Mouse (Mus musculus): ENCODE measurements around the gene Cib4.

The Cib4 gene

GRCm38 (mm10) chr5:30518108-30518507 is 27.5 kb downstream of the Cib4 start:
- no peak for DNase-seq (ENCODE audit: low read depth)

DNA sequence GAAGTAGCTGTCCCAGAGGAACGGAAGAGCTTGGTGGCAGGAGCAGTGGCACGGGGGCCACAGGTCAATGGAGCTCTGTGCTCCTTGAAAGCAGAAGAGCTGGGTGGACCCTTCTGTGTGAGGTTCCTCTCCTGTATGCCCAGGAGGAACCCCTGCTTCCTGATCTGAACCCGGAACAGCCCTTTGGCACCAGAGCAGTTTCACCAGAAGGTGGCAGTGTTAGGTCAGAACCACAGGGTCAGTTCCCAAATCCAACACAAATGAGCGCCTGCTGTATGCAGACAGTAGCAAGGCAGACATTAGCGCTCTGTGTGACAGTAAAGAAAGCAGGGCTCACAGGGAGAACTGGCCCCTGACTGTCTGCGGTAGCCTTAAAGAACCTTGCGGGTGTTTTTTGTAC is 29.3 kb downstream of the Cib4 start:
- DNase-seq (ENCODE audit: low read depth), result peak; percentile 73

DNA sequence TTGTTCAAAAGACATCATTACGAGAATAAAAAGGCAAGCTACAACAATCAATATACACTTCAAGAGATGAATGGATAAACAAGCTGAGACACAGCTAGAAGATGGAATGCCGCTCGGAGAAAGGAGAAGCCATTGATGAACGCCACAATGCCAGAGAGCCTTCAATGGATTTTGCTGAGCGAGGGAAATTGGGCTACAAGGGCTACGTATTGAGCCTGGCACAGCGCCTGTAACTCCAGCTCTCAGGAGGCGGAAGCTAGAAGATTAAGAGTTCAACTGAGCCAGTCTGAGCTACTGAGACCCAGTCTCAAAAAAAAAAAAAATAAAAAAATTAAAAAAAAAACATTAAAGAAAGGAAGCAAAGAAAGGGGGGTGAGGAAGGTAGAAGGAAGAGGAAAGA is 32.5 kb downstream of the Cib4 start:
- DNase-seq (ENCODE audit: low read depth), result no peak

DNA sequence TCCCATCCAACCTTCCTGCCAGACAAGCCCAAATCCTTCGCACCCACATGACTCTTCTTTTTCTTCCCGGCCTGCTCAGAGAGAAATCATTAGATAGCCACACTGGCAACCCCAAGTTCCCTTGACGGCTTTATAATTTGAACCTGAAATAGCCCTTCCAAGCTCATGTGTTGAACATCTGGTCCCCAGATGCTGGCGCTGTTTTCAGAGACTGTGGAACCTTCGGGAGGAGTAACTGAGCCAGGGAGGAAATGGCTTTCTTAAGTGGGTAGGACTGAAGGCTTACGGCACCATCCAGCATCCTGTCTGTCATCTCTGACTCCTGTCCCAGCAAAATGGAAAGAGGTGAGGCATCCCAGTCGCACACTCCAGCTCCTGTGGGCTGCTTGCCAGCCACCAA is 48.3 kb downstream of the Cib4 start:
- DNase-seq (ENCODE audit: low read depth), result no peak

DNA sequence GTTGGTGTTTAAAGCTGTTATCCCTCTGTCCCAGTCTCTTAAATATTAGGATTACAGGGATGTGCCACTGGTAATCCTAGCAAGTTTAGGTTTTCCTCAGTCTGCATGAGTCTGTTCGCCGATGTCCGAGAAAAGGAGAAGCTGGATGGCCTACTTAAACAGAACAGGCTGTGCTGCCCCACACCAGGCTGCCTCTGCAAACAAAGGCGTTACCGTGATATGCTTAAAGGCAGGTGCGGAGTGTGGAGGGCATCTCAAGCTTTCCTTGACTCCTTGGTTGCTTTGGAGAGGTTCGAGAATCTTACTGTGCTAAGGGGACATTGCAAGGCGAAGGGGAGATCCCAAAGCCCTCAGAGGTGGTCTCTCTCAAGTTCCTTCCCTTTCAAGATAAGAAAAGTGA is 48.8 kb downstream of the Cib4 start:
- DNase-seq (ENCODE audit: low read depth), result no peak

DNA sequence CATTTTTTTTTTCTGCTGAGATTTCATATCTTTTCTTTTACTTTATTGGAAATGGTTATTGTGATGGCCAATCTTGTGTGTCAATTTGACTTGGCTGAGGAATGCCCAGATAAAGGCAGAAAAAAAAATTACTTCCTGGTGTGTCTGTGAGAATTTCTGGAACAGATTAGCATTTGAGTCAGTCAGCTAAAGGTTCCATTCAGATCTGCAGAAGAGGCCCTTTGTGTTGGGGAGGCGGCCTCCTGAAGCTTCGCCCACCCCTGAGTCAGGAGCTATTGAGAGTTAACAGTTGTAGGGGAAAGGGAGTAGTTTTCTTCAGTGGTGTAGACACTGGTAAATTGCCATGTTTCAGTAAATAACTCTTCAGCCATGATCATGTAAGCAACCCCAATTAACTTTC is 50.3 kb downstream of the Cib4 start:
- no peak for DNase-seq (ENCODE audit: low read depth)

DNA sequence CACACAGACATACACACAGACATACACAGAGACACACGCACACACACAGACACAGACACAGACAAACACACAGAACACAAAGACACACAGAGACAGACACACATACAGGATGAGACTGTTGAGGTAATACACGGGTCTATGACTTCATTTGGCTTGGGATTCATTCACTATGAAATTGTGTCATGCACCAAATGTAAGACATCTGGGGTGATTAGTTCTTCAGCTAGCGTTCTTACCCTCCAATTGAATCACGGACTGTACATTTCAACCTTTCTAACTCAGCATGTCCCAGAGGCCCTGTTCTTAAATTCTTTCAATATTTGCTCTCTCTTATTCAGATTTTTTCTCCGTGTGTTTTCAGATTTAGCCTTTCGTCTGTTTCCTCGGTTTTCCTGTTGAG is 51.0 kb downstream of the Cib4 start:
- DNase-seq (ENCODE audit: low read depth), result no peak

DNA sequence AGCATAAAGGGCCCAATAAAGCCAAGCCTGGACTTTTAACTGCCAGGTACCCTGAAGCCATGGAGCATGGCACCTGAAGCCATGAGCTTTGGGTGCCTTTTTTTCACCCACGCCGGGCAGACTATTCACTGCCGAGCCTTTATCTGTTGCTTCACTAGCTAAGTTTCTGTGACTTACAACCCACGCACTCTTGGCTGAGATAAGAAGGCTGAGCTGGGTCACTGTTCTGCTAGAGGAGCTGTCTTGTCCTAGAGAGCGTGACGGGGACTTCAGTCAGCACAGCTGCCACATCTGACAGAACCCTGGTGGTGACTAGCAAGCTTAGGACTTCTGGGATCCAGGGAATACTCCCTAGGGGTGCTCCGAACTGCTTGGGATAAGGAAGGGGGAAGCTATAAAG is 51.9 kb downstream of the Cib4 start:
- DNase-seq (ENCODE audit: low read depth), result no peak

DNA sequence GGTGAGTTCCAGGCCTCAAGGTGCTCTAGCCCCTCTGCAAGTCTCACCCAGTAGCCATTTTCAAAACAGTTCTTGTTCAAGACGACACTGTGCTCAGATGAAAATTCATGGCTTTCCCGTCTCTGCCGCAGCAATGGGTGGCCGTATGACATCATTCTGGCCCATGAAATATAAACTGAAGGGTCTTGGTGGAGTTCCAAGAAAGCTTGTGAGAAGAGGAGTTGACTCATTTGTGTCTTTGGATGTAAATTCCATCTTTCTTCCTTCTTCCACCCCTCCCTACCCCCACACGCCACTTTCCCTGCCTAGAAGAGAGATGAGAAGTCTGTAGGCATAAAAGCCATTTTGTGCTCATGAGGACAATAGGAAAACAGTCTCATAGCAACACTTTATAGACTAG is 54.8 kb downstream of the Cib4 start:
- DNase-seq (ENCODE audit: low read depth), result no peak

- no peak for DNase-seq (ENCODE audit: low read depth)
These were observed 55.4 kb downstream of the Cib4 start for GRCm38 (mm10) chr5:30490215-30490614.

- no peak for DNase-seq (ENCODE audit: low read depth)
These were observed 60.5 kb downstream of the Cib4 start for GRCm38 (mm10) chr5:30485136-30485535.

GRCm38 (mm10) chr5:30484591-30484990 is 61.0 kb downstream of the Cib4 start:
- DNase-seq (ENCODE audit: low read depth), result no peak

DNA sequence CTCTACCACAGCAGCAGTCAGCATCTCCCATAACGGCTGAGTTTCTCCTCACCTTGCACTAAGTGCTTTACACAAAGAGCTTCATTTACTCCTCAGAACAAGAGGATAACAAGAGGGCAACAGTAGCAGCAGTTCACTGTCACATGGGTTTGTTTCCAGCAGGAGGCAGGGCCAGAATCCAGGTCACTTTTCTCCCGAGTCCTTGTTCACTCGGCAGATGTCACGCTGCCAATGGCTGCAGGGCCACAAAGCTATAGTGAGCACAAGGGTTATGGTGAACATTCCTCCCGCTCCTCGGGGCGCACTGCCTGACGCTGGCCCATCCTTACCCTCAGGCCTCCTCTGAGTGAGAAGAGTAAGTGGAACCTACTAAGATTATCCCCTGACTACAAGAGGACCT is 62.1 kb downstream of the Cib4 start:
- no peak for DNase-seq (ENCODE audit: low read depth)

- peak; percentile 75 for DNase-seq (ENCODE audit: low read depth)
These were observed 63.3 kb downstream of the Cib4 start for GRCm38 (mm10) chr5:30482319-30482718.

DNA sequence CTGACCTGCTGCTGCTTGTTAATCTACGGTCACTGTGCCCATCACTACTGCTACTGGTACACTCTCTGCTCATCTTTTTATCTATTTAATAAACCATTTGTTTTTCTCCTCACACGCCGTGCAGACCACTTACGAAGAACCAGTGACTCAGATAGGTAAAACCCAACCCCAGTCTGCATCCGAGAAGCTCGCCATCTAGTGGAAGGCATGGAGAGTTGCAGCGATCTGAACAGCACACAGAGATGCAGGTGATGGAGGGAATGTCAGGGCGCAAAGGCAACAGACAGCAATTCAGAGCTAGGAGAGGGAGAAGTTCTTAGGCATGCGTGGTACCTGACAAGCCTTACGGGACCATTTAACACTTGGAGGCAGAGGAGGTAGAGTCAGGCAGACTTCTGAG is 69.1 kb downstream of the Cib4 start:
- DNase-seq (ENCODE audit: low read depth), result peak; percentile 54

- no peak for DNase-seq (ENCODE audit: low read depth)
These were observed 73.5 kb downstream of the Cib4 start for GRCm38 (mm10) chr5:30472148-30472547.

- DNase-seq (ENCODE audit: low read depth), result no peak
These were observed 75.2 kb downstream of the Cib4 start for GRCm38 (mm10) chr5:30470454-30470853.

GRCm38 (mm10) chr5:30466315-30466714 is 79.3 kb downstream of the Cib4 start:
- no peak for DNase-seq (ENCODE audit: low read depth)

DNA sequence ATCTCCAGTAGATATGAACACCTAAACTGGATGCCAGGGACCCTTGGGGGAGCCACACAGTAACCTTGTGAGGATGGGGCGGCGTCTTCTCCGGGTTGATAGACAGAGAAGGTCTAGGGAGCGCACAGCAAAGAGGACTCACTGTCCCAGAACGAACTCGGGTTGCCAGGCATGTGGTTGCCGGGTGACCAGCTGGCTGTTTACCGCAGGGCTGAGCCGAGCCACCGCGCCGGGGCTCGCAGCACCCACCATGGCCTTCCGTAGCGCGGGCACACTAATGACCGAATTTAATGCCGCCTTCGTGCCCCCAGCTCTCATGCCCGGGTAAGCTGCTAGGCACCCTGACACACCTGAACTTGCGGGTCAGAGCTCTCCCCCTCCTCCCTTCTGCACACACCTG is 79.8 kb downstream of the Cib4 start, which contains the start of gene 1700001C02Rik:
TSS of gene 1700001C02Rik (plus strand) at position 187 of the 400 bp plus-strand sequence.
- DNase-seq (ENCODE audit: low read depth), result no peak

DNA sequence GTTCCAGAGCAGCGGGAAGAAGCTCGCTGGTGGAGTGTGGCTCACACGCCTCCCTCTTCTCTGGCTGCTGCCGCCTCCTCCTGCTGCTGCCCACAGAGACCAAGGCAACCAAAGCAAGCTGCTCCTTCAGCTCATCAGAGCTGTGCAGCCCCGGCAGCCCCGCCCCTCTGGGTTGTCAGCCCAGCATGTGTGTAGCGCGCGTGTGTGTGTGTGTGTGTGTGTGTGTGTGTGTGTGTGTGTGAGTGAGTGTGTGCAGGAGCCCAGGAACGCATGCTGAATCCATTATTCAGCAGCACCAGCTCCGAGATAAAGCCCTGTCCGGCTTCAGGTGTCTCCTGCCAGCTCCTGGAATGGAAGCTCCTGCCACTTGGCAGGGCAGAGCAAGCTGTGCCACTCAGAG is 83.8 kb downstream of the Cib4 start, which contains the start of gene Otof:
TSS of gene Otof (minus strand) at position 112 of the 400 bp plus-strand sequence.
- no peak for DNase-seq (ENCODE audit: low read depth)

GRCm38 (mm10) chr5:30460155-30460554 is 85.5 kb downstream of the Cib4 start:
- no peak for DNase-seq (ENCODE audit: low read depth)

DNA sequence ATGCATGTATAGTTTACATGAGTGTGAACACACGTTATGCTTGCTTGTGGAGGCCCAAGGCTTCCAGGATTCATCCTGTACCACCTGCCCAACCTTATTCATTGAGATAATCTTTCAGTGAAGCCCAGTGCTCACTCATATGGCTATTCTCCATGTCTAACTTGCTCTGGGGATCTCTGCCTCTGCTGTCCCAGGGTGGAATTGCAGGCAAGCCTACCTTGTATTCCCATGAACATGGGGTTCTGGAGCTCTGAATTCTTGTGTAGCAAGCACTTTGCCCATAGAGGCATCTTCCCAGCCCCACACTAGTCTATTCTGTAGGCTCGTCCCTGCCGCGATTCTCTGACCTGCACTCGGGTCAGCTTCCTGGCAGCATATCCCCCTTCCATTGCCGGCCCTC is 89.6 kb downstream of the Cib4 start:
- no peak for DNase-seq (ENCODE audit: low read depth)

DNA sequence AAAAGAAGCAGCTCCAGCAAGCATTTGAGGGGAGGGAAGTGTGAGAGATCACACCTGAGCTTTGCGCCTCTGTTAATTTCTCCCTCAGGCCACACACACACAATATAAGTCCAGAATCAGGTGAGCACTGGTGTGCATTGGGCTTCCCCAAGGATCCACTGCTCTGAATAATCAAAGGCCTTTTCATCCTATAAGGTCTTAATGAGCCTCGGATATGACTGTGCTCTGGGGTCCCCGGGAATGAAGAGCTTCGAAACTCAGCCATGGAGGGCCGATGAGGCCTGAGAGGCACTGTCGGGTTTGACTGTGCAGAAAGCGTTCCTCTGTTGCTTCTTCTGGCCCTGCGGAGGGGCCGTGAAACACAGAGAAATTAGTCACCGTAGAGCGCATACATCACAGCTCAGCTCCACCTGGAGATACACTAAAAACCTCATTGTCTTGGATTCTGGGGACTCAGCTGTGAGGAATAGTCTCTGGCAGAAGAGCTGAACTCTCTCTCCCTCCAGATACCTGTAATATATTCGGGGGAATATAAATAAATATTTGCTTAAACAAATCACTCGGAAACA is 101.2 kb downstream of the Cib4 start:
- DNase-seq (ENCODE audit: low read depth), result no peak

- DNase-seq (ENCODE audit: low read depth), result no peak
These were observed 103.4 kb downstream of the Cib4 start for GRCm38 (mm10) chr5:30442196-30442595.

Measured in induced T-regulatory cell, adult 2 months (primary cell).